Mouse (Mus musculus) layer of hippocampus, postnatal 10 days (tissue): ENCODE results near the gene Dusp5. TPM values are rescaled to one million over a fixed set of nuclear protein-coding genes. Genes with fewer than 3 reads are reported as not detected.
"Not testable (repeated sequence)": the region's sequence is repeated elsewhere in the genome, so short reads cannot be mapped to it uniquely, and the experiment has no call there.

Source experiments
- DNase-seq, 2 experiments: peaks; one replicate each; pipeline ENCODE4 v3.0.0; 2021; ENCODE audit warnings: low spot score in 2 of 2
- total RNA-seq, 2 experiments: library from RNA; stranded (reverse); gene quantifications; 2 replicates each; pipeline ENCODE4 v1.2.3; 2021

Gene Dusp5
- total RNA-seq, 2 experiments from 2014 or later: 9.3 to 10.1 TPM

DNA sequence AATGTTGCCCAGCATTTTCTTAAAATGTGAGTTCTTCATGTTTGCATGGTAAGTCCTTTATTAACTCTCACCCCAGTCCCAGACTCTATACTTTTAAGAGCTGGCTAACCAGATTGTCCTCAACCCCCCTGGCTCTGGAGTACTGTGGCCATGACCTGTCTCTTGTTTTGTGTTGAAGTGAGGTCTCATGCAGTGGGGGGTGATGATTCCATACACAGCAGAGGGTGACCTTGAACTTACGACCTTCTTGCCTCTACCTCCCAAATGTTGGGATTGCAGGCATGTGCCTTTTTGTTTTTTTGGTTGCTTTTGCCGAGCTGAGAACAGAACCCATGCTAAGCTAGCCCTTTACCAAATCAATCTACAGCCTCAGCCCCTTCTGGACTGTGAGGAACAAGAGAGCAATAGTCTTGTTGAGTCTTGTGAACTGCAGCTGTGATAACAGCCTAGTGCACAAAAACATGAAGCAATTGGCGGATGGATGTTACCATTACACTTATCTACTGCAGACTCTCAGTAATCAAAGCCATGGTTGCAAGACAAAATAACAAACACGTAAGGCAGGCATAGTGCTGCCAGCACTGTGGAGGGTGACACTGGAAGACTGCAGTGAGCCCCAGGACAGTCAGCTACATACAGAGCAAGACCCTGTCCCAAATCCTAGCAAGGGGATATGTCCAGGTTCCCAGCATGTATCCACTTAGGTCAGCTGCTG, 46.5 kb downstream of the Dusp5 start:
- DNase-seq: no peak

DNA sequence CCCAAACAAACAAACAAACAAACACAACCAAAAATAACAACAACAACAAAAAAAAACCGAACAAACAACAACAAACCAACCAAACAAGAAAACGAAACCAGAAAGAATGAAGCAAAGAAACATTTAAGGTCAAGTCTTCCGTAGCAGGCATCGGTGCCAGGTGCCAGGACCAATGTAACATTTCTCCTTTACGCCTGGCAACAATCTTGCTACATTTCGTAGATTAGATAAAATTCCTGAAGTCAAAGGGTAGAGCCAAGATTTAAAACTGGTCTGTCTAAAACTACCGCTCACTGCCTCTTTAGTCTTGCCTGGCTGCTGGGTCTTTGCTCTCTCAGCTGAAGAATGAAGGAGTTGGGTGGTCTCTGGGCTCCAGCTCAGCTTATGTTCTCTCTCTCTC, 47.2 kb downstream of the Dusp5 start:
- DNase-seq: no peak

DNA sequence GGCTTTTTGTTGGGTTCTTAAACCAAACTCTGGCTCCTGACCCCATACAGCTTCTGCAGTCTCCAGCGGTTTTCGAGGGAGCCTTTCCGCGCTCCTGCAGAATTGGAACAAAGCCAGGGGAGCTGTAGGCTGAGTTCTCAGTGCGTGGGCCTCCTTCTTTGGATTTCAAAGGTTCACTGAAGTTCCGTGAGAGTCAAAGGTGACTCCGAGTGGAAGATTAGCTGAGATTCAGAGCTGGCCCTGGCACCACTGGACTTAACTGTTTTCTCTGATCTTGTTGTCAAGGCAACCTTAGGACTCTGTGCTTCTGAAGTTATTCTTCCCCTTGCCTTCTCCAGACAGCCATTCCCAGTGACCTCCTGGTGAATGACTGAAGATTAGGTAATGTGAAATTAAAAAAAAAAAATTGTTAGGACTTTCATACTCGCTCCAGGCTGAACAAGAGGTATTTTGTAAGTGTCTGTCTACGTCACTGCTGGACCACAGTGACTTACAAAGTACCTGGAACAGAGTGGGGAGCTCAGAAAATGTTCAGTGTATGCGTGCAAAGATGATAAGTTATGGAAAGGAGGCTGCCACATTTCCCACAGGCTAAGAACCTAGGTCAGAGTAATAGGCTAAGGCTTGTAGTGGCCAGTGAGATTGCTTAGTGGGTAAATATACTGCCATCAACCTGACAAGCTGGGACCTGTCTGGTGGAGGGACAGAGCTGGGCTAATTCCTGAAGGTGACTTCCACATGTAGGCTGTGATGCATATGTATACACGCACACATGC, 48.3 kb downstream of the Dusp5 start:
- no peak for DNase-seq

DNA sequence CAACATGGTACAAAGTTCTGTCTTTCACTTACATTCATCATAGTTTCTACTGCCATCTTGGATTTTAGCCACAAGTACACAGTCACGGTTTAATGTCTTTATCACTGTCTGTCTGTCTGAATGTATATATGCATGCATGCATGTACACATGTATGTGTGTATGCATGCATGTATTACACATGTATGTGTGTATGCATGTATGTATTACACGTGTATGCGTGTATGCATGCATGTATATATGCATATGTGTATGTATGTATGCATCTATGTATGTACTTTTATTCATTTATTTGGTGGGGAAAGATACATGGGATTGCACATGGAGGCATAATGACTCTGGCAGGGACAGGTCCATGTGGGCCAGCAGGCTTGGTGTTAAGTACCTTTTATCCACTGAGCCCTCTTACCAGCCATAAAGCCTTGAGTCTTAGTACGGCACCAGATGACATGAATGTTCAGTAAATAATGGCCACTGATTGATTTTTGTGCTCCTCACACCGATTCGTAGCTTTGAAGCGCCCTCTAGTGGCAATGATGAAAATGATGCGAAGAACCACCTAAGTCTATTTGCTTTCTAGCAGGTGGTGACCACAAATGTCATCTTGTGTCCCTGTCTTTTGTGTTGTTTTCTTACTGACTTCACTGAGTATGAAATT, 49.8 kb downstream of the Dusp5 start:
- DNase-seq: peak; percentile 61 to 76

DNA sequence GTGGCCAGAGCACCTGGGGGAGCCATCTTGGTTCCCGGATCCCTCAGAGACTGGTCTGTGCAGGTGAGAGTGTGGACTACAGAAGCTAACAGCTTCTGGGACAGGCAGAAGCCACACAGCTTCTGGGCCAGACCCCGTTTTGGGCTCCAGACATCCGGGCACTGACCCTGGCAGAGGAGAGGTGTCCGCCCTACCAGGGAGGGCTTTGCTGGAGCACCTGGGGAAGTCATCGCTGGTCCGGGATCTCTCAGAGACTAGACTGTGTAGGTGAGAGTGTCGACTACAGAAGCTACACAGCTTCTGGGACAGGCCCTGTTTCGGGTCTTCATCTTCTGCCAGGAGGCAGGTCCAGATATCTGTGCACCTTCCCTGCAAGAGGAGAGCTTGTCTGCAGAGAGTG, 51.4 kb downstream of the Dusp5 start:
- DNase-seq: not testable (repeated sequence)

DNA sequence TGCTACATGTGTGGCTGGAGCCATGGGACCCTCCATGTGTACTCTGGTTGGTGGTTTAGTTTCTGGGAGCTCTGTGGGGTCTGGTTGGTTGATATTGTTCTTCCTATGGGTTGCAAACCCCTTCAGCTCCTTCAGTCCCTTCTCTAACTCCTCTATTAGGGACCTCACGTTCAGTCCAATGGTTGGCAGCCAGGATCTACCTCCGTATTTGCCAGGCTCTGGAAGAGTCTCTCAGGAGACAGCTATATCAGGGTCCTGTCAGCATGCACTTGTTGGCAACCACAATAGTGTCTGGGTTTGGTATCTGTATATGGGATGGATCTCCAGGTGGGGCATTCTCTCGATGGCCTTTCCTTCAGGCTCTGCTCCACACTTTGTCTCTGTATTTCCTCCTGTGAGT, 58.8 kb downstream of the Dusp5 start:
- not testable (repeated sequence) for DNase-seq

DNA sequence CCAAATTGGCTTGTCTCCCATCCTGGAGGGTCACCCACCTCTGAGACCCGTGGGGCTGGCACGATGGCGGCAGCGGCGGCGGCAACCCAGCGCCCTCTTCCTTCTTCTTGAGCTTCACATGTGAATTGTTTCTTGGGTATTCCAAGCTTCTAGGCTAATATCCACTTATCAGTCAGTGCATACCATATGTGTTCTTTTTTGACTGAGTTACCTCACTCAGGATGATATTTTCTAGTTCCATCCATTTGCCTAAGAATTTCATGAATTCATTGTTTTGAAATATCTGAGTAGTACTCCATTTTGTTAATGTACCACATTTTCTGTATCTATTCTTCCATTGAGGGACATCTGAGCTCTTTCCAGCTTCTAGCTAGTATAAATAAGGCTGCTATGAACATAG, 60.1 kb downstream of the Dusp5 start, which contains the start of gene Nutf2-ps1:
Nutf2-ps1 (minus strand) TSS at position 101 of the 400 bp plus-strand sequence.
- DNase-seq: not testable (repeated sequence)

Other genes starting within 250 kb of the Dusp5 start
- gene Mxi1, start 218.6 kb upstream of the Dusp5 start, total RNA-seq: 10 to 100 TPM; 52.0 to 57.0 TPM
- gene Gm10197, start 157.3 kb upstream of the Dusp5 start, total RNA-seq: not detected
- gene Smndc1, start 138.5 kb upstream of the Dusp5 start, total RNA-seq: 10 to 100 TPM; 37.2 to 38.9 TPM
- 10 to 100 TPM; 53.4 to 65.1 TPM for gene Nutf2-ps1, start 60.0 kb downstream of the Dusp5 start, total RNA-seq
- gene Smc3, start 71.3 kb downstream of the Dusp5 start, total RNA-seq: 10 to 100 TPM; 41.5 to 44.4 TPM
- gene Rbm20, start 148.2 kb downstream of the Dusp5 start, total RNA-seq: 1 to 10 TPM; 2.1 to 3.0 TPM